Mouse (Mus musculus): Measurements from ENCODE around the gene Ktn1.

Gene Ktn1

GRCm38 (mm10) chr14:47648218-47648617 is at the start of gene Ktn1:
TSS of gene Ktn1 (plus strand) at chr14:47648448.
- DNase-seq (ENCODE audit: low spot score) = no peak

GRCm38 (mm10) chr14:47613254-47613653 is 35.0 kb upstream of the Ktn1 start:
- DNase-seq (ENCODE audit: low spot score) = no peak

DNA sequence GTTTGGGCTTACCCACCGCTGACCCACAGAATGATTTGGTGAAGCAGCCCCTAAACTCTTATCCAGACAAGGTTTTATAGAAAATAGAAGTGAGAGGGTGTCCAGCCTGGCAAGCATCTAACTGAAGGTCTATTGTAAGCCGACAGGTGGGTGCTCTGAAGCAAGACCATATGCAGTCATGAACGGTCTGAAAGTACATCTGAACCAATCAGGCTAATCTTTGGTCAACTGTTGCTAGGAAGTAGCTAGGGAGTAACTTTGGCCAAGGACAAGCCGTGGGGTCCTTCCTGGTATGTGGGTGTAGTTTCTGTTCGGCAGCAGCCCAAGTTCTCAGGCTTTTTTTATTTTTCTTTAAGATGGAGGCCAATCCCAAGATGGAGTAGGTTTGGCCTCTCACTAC is 29.4 kb upstream of the Ktn1 start:
- no peak for DNase-seq (ENCODE audit: low spot score)

GRCm38 (mm10) chr14:47621901-47622300 is 26.3 kb upstream of the Ktn1 start:
- DNase-seq (ENCODE audit: low spot score) = no peak

DNA sequence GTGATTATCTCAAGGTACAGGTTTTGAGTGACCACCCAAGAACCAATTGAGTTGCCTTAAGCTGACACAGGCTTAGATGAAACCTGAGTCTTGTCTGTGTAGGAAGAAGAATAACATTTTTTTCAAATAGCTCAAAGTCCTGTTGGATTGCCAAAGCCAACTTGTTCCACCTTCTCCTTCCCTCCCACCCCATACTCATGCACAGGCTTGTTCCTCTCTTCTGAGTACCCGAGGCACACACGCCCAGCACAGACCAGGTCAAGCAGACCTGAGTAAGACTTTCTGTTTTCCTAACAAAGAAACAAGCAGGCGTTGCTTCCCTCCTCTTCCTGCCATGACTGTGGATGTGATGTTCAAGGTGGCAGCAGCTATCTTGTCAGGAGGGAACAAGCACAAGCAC is 23.4 kb upstream of the Ktn1 start:
- no peak for DNase-seq (ENCODE audit: low spot score)

- DNase-seq (ENCODE audit: low spot score) = no peak
Observed at GRCm38 (mm10) chr14:47626143-47626542, 22.1 kb upstream of the Ktn1 start.

GRCm38 (mm10) chr14:47626812-47627211 is 21.4 kb upstream of the Ktn1 start:
- no peak for DNase-seq (ENCODE audit: low spot score)

DNA sequence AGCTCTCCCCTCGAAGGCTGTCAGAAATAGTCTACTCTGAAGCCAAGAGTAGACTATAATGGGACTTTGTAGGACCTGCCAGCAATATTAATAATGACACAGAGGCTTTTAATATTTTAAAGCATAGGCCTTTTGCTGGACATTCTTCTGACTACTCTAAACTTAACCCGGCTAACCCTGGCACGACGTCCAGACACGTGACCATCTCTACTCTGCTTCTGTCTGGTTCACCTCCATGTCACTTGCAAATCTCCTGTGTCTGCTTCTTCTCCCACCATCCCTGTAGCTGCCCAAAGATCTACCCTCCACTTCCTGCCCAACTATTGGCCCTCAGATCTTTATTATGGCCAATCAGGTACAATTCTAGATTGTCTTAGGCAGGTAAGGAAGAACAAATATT is 20.9 kb upstream of the Ktn1 start:
- no peak for DNase-seq (ENCODE audit: low spot score)

- no peak for DNase-seq (ENCODE audit: low spot score)
Observed at GRCm38 (mm10) chr14:47632419-47632818, 15.8 kb upstream of the Ktn1 start.

- DNase-seq (ENCODE audit: low spot score) = no peak
Observed at GRCm38 (mm10) chr14:47634410-47634809, 13.8 kb upstream of the Ktn1 start.

DNA sequence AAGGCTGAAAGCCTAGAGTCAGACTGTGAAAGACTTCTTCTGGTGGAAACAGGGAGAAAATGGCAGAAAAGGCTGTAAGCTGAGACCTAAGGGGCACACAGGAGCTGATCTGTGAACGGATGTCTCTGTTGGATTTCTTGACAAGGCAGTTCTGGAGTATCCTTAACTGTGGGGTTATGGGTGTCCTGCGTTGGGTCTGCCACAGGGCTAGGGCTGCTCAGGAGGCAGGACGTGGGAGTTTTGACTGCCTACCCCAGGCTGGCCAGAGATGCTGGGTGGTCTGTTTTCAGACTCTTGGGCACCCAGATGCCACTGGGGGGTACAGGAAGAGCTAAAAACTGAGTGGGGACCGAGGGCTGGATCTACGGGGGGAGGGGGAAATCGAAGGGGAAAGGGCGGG is 13.4 kb upstream of the Ktn1 start:
- no peak for DNase-seq (ENCODE audit: low spot score)

GRCm38 (mm10) chr14:47638316-47638895 is 9.8 kb upstream of the Ktn1 start:
- DNase-seq (ENCODE audit: low spot score) = peak; percentile 32

DNA sequence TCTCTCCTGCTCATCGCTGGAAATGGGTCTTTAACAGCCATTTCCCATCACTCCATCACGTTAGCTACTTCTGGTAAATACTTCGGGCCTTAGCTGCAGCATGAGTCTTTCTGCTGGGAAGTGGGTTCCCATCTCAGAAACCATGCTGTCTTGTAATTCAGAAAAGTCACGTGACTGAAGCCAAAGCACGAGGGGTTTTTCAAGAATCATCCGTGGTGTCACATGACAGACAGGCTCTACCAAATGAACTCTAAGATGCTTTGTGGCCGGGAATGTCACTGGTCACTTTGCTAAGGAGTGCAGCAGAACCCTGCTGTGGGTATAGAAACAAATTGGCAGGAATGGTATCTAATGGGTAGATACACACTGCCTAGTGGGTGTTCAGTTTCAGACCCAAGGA is 2.6 kb upstream of the Ktn1 start:
- no peak for DNase-seq (ENCODE audit: low spot score)

DNA sequence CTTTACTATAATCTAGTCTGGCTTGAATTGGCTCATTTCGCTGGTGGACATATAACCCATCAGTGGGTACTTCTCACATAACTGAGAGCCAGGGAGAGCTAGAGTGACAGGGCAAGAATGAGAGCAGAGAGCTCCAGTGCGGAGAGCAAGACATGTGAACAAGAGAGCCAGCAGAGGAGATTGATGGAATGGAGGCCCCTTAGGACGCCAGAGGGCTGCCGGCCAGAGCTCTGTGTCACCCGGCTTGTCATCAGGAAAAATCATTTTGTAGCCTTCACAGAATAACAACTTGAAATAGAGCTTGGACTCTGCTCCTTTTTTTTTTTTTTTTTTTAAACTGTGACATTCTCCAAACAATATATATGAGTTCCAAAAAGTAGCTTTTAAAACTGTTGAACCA is 2.0 kb upstream of the Ktn1 start:
- DNase-seq (ENCODE audit: low spot score) = peak; percentile 81

GRCm38 (mm10) chr14:47646696-47647516 is 1.3 kb upstream of the Ktn1 start:
- no peak for DNase-seq (ENCODE audit: low spot score)

DNA sequence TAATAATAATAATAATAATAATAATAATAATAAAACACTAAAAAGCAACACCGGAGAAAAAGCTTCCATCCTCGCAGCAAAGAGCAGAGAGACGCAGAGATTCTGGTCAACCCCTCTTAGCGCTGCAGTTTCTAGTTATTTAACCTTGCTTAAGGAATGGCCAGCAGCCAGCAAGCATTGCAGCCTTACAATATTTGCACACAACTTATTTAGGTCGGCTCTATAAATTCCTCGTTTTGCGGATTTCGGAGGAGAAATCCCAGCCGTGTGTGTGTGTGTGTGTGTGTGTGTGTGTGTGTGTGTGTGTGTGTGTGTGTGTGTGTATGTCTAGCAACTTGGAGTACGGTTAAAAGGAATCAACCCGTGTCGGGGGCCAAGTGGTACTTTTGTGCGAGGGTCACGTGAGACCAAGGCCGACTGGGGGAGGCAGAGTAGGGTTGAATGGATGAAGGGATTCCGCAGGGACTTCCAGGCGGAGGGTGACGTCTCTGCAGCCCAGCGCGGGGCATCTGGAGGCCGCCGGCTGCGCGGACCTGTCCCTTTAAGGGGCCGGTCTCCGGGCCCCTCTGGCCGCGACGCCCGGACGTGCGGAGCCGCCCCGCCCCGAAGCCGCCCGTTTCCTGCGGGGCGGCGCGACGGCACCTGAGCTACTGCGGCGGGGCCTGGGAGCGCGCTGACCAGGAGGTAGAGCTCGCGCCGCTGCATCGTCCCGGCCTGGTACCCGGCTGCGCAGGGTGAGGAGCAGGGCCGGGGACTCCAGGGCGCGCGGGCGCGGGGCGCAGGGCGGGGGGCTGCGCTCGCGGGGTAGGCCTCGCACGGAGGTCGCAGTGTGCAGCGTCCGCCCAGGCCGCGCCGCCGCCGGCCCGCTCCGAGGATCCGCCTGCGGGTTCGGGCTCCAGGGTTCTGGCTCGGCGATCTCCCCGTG is 720 bp downstream of the Ktn1 start:
- DNase-seq (ENCODE audit: low spot score) = peak; percentile 59

- peak; percentile 47 for DNase-seq (ENCODE audit: low spot score)
Observed at GRCm38 (mm10) chr14:47649631-47650337, 1.5 kb downstream of the Ktn1 start.

DNA sequence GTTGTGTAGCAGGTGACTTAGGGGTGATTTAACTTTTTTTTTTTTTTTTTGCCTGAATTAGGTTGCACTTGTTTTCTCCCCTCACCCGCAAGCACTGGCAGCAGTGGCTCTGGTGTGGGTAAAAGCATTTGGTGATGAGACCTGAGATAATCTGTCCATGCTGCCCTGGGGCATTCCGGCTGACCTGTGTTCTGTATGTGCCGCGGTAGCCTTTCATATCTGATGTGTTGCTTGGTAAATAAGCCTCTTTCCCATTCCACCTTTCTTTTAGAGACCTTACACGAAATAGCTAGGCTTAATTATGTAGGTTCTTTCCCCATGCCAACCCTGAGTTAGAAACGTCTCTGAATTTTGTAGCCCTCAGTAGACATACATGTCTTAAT is 2.1 kb downstream of the Ktn1 start:
- DNase-seq (ENCODE audit: low spot score) = no peak

GRCm38 (mm10) chr14:47651272-47651671 is 3.0 kb downstream of the Ktn1 start:
- no peak for DNase-seq (ENCODE audit: low spot score)

DNA sequence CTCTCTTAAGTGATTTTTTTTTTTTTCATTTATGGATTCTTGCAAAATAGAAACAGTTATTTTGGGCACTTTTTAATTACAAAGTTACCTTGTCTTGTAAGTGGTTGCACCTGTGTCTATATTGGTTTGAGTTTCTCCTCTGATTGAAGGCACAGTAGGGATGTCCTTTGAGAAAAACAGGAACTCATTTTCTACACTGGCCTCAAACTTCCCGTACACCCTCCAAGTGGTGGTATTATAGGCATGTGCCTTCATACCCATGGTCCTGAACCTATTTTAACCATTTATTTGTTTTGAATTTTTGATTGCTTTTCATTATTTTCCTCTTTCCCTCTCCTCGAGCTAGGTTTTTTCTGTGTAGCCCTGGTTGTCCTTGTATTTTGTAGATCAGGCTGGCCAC is 7.2 kb downstream of the Ktn1 start:
- DNase-seq (ENCODE audit: low spot score) = no peak

DNA sequence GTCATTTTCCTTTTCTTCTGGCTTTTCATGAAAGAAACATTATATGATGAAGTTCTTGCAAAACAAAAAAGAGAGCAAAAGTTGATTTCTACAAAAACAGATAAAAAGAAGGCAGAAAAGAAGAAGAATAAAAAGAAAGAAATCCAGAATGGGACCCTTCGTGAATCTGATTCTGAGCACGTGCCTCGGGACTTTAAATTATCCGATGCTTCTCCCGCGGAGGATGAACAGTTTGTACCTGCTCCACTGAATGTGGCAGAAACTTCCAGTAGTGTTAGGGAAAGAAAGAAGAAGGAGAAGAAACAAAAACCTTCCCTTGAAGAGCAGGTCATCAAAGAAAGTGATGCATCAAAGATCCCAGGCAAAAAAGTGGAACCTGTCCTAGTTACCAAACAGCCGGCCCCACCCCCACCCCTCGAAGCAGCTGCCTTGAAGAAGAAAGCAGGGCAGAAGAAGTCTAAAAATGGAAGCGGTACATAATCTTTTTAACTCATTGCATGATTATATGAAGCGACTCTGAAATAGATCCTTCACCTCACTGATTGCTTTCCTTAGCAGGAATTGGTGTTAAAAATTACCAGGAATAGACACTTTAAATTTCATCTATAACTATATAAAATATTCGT is 15.7 kb downstream of the Ktn1 start:
- DNase-seq (ENCODE audit: low spot score) = no peak

- DNase-seq (ENCODE audit: low spot score) = no peak
Observed at GRCm38 (mm10) chr14:47664470-47664864, 16.2 kb downstream of the Ktn1 start.
